Mouse (Mus musculus) gastrocnemius, postnatal 4 days (tissue): Measurements from ENCODE around the gene Cd2bp2. TPM values are rescaled to one million over a fixed set of nuclear protein-coding genes. Genes with fewer than 3 reads are reported as not detected.

ENCODE experiments used
- DNase-seq, 2 experiments: peaks; one replicate each; pipeline ENCODE4 v3.0.0; 2021 to 2022; ENCODE audit warnings: low spot score in 2 of 2, mixed read lengths in 2 of 2
- long read RNA-seq, 2 experiments: library from polyadenylated mRNA; stranded (forward); transcript quantifications; one replicate each; pipeline ENCODE4 v2.0.0; 2021
- total RNA-seq, 2 experiments: library from RNA; stranded (reverse); gene quantifications; 2 replicates each; pipeline ENCODE4 v1.2.3; 2021

The Cd2bp2 gene
- total RNA-seq: 10 to 100 TPM; 47.4 to 55.9 TPM
- long read RNA-seq, experiment 1, transcript Cd2bp2-202 (7 exons, 3,284 nt): major isoform, 19 of 44 reads
- long read RNA-seq, experiment 1, partial matches to known transcripts: 10 of 44 reads
- long read RNA-seq, experiment 1, other reads (novel, unspliced or antisense): 14 of 44 reads
- long read RNA-seq, experiment 2, transcript Cd2bp2-202 (7 exons, 3,284 nt): major isoform, 19 of 53 reads
- long read RNA-seq, experiment 2, partial matches to known transcripts: 12 of 53 reads
- long read RNA-seq, experiment 2, other reads (novel, unspliced or antisense): 21 of 53 reads

DNA sequence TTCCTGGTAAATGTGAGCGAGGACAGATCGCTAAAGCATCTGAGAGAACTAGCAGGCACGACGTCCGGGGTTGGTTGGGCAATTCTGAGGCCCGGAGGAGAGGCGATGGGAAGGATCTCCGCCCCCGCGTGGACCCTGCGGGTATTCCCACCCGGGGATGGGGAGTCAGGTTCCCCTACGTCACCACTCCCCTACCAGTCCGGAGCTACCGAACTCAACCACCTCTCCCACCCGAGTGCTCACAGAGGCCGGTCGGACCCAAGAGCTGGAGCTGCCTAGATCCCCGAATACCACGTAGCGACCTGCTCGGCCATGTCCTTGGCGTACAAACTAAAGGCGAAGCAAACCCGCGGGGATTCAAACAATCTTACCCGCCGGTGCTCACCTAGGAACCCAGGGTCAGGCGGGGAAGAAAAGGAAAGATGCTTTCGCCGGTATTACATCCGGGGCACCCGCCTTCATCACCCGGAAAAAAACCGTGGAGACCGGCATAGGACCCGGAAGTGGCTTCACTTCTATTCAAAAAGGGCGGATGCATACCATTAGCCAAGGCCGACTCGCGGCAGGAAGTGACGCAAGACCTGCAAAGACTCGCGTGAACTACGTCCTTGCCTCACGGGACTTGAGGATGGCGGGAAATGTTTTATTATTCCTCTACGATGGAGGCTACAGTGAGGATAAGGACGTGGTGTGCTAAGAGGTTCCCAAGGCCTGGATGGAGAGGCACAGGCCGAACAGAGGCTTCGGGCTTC, at the start of gene Cd2bp2:
Gene Cd2bp2, minus strand, starts transcription at position 507 of the 752 bp plus-strand sequence.
- peak; percentile 86 to 95 for DNase-seq

- peak; percentile 59 to 71 for DNase-seq
Measured at GRCm38 (mm10) chr7:127244658-127245510, 49.0 kb upstream of the Cd2bp2 start.

- DNase-seq: peak; percentile 97 to 98
Measured at GRCm38 (mm10) chr7:127243870-127244657, 48.2 kb upstream of the Cd2bp2 start, which contains the start of gene Zfp771. Zfp771 (plus strand) TSS chr7:127244274.

- no peak for DNase-seq
Measured at GRCm38 (mm10) chr7:127243361-127243867, 47.6 kb upstream of the Cd2bp2 start.

DNA sequence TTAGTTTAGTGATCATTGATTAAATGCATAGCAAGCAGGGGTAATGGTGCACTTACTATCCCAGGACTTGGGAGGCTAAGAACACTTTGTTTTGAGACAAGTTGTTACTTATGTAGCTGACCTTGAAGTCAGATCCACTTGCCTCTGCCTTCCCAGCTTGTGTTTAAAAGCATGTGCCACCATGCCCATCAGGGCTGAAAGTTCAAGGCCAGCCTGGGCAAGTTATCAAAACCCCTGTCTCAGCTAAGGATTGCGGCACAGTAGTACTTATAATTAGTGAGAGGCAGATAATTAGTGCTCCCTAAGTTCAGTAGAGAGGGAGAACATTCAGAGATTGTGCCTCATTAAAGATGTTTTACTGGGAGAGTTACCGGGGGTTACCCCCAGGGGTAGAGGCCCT, 38.9 kb upstream of the Cd2bp2 start:
- DNase-seq: no peak

DNA sequence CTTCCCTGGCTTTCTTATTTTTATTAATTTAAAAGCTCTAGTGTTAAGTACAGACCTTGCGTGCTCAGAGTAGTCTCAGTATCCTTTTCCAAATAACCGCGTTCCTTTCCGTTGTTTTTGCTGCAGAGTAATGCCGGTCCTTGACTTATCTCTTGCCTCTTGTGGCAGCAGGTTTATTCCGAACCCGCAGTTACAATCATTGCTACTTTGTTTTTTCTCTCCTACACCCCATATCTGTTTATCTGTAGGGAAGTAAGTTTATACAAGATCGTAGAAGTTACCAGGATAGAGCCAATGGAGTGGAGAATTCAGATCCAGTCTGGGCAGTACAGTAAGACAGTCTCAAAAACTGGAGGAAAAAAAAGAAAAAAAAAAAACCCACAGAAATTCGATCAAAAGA, 37.9 kb upstream of the Cd2bp2 start:
- no peak for DNase-seq

- DNase-seq: no peak
Measured at GRCm38 (mm10) chr7:127233368-127233749, 37.5 kb upstream of the Cd2bp2 start.

GRCm38 (mm10) chr7:127232622-127233367, 36.9 kb upstream of the Cd2bp2 start, which contains the start of the genes Zfp553 and Sept1:
Zfp553 (plus strand) TSS chr7:127233061.
Sept1 (minus strand) TSS chr7:127233130.
- peak; percentile 85 for DNase-seq

DNA sequence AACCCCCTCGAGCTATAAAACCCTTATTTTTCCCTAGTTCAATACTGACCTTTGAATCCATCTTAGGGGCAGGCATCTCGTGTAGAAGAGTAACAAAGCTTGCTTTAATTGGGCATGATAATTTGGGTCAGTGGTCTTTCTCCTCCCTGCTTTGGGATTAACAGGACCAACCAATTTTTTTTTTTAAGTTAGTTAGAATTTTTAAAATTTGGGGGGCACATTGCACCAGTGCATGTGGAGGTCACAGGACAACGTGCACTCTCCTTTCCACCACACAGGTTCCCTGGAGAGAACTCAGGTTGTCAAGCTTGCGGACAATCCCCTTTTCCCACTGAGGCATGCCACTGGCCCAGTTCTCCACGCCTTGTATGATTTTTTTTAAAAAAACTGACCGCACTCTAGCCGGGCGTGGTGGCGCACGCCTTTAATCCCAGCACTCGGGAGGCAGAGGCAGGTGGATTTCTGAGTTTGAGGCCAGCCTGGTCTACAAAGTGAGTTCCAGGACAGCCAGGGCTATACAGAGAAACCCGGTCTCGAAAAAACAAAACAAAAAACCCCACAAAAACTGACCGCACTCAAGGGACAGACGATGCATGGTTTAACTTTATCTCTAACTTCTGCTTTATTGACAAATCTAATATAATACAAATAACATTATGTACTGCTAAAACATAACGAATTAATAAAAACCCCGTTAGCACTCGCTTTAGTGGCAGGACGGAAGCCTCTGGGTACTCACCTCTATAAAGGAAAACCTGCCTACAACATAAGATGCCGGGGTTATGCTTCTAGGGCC, 36.2 kb upstream of the Cd2bp2 start:
- no peak for DNase-seq

DNA sequence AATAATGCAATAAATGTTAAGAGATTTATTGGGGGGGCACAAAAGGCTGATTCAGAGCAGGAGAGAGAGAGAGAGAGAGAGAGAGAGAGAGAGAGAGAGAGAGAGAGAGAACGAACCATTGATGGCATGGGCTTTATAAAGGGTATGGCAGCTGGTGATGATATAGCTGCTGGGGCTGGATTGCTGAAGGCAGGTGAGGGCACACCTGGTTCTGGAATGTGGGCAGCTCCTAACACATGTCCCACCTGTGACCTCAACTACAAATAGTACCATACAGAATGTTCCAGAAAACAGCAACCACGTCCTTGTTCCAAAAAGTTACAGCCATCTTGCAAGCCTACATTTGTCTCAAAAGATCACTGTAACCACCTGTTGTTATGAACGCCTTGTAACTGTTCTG, 35.5 kb upstream of the Cd2bp2 start:
- no peak for DNase-seq

- peak; percentile 52 to 82 for DNase-seq
Measured at GRCm38 (mm10) chr7:127228615-127229303, 32.9 kb upstream of the Cd2bp2 start.

GRCm38 (mm10) chr7:127225147-127225995, 29.5 kb upstream of the Cd2bp2 start:
- DNase-seq: no peak

- DNase-seq: no peak
Measured at GRCm38 (mm10) chr7:127224616-127225015, 28.8 kb upstream of the Cd2bp2 start.

DNA sequence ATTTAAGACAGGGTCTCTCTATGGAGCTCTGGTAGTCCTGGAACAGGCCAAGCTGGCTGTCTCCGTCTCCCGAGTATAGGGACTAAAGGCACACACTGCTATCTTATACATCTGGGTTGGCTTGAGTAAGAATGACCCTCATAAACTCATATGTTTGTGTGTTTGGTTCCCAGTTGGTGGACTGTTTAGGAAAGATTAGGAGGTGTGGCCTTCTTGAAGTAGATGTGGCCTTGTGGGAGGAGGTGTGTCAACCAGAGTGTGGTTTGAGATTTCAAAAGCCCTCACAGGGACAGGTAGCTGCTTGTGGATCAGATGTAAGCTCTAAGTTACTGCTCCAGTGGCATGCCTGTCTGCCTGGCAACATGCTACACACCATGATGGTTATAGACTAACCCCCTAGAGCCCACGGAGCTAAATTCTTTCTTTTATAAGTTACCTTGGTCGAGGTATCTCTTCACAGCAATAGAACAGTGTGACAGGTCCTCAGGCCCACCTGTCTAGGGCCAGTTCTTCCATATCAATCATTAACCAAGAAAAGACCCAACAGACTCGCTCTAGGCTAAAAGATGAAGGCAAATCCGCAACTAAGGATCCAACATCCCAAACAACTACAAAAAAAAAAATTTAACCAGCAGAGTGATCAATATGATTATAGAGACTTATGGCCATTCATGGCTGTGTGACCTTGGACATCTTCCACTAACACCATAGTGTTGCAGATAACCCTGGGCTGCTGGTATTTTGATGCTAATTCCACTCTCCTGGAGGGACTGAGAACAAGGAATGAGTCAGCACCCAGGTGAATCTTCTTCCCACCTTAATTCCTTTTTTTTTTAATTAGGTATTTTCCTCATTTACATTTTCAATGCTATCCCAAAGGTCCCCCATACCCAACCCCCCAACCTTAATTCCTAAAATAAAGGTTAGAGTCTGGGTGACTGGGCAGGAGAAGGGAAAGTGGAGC, 27.9 kb upstream of the Cd2bp2 start:
- DNase-seq: no peak

DNA sequence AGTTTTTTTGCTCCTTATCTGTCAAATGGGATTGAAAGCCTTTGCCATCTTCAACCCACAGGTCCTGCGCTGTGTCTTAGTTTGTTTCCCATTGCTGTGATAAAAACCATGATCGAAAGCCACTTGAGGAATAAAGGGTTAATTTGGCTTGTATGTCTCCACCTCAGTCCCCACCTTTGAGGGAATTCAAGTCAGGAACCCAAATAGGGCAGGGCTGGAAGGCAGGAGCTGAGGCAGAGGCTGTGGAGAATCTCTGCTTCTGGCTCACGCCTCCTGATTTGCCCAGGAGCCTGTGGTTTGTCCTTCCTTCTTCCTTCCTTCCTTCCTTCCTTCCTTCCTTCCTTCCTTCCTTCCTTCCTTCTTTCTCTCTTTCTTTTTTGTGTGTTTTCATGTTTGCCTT, 27.3 kb upstream of the Cd2bp2 start:
- DNase-seq: no peak

DNA sequence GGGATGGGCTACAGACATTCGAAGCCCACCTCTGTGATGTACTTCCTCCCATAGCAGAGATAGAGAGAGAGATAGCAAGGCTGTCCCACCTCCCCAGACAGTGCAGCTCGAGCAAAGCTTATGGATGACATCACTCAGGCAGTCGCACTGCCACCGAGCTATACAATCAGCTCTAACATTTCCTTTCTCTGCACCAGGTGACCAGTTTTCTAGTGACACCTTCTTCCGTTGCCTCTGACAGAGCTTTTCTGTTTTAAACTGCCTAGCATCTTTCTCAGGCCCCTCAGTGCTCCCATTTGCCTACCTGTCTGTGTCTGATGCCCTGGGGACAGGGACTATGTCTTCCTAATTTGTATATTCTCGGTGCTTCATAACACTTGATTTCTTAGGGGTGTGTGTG, 24.6 kb upstream of the Cd2bp2 start:
- no peak for DNase-seq
